Mouse (Mus musculus): ENCODE data around the gene Adap2. TPM values are rescaled to one million over a fixed set of nuclear protein-coding genes. Genes with fewer than 3 reads are reported as not detected.
A peak's percentile ranks its signal among the peaks of the same experiment; 100 is the strongest.
"Not testable (repeated sequence)": the region's sequence is repeated elsewhere in the genome, so short reads cannot be mapped to it uniquely, and the experiment has no call there.

Gene Adap2
- polyA plus RNA-seq, 1 experiment from 2014 or later, result 2.0 TPM

GRCm38 (mm10) chr11:80168121-80168520 is 14.2 kb downstream of the Adap2 start:
- Histone ChIP-seq H3K4me1 (replicated peaks) (no peaks in the 10 kb centered on the region), H3K27ac (no peak overlapping the region), H3K4me3 (no peak overlapping the region), H3K9me3 (no peaks in the 10 kb centered on the region), H3K27me3 (ENCODE audit: insufficient read depth, poor library complexity, severe bottlenecking) (no peaks in the 10 kb centered on the region), H3K36me3 (no peaks in the 10 kb centered on the region)
- no peak for DNase-seq (ENCODE audit: low spot score)
- 88% methylated on average over 9 of the region's 9 CpGs for WGBS

GRCm38 (mm10) chr11:80168611-80169249 is 14.8 kb downstream of the Adap2 start:
- 83% methylated on average over 4 of the region's 4 CpGs for WGBS
- H3K4me3 ChIP-seq, result no peak overlapping the region
- no peak overlapping the region for H3K27ac ChIP-seq
- H3K36me3 ChIP-seq, result no peaks in the 10 kb centered on the region
- no peaks in the 10 kb centered on the region for H3K27me3 ChIP-seq (ENCODE audit: insufficient read depth, poor library complexity, severe bottlenecking)
- DNase-seq (ENCODE audit: low spot score), result no peak
- H3K4me1 ChIP-seq (replicated peaks), result no peaks in the 10 kb centered on the region
- H3K9me3 ChIP-seq, result no peaks in the 10 kb centered on the region

- H3K4me1 ChIP-seq (replicated peaks), result no peaks in the 10 kb centered on the region
- no peaks in the 10 kb centered on the region for H3K9me3 ChIP-seq
- no peak overlapping the region for H3K27ac ChIP-seq
- WGBS, result 92% methylated on average over 3 of the region's 3 CpGs
- H3K4me3 ChIP-seq, result no peak overlapping the region
- no peak for DNase-seq (ENCODE audit: low spot score)
- H3K36me3 ChIP-seq, result no peaks in the 10 kb centered on the region
- no peaks in the 10 kb centered on the region for H3K27me3 ChIP-seq (ENCODE audit: insufficient read depth, poor library complexity, severe bottlenecking)
Measured at GRCm38 (mm10) chr11:80169629-80170028, 15.7 kb downstream of the Adap2 start.

- Histone ChIP-seq H3K9me3 (no peaks in the 10 kb centered on the region), H3K36me3 (no peaks in the 10 kb centered on the region), H3K4me1 (replicated peaks) (no peaks in the 10 kb centered on the region), H3K27me3 (ENCODE audit: insufficient read depth, poor library complexity, severe bottlenecking) (no peaks in the 10 kb centered on the region), H3K4me3 (no peak overlapping the region), H3K27ac (no peak overlapping the region)
- WGBS, result 80% methylated on average over 5 of the region's 5 CpGs
- no peak for DNase-seq (ENCODE audit: low spot score)
Measured at GRCm38 (mm10) chr11:80170351-80170750, 16.4 kb downstream of the Adap2 start.

GRCm38 (mm10) chr11:80171884-80172283 is 18.0 kb downstream of the Adap2 start:
- DNase-seq (ENCODE audit: low spot score), result no peak
- 72% methylated on average over 4 of the region's 4 CpGs for WGBS

GRCm38 (mm10) chr11:80173963-80174670 is 20.2 kb downstream of the Adap2 start:
- WGBS, result 85% methylated on average over 11 of the region's 11 CpGs
- H3K27me3 ChIP-seq (ENCODE audit: insufficient read depth, poor library complexity, severe bottlenecking), result no peaks in the 10 kb centered on the region
- H3K27ac ChIP-seq, result no peak overlapping the region
- H3K4me3 ChIP-seq, result no peak overlapping the region
- H3K9me3 ChIP-seq, result no peaks in the 10 kb centered on the region
- no peak for DNase-seq (ENCODE audit: low spot score)
- no peaks in the 10 kb centered on the region for H3K36me3 ChIP-seq
- H3K4me1 ChIP-seq (replicated peaks), result 0 out of 2 replicates have a peak, but pooled peaks cover 3% of the 10 kb centered on the region

More at GRCm38 (mm10) chr11:80171884-80172283, 18.0 kb downstream of the Adap2 start:
- Histone ChIP-seq H3K4me1 (replicated peaks) (0 out of 2 replicates have a peak, but pooled peaks cover 3% of the 10 kb centered on the region), H3K36me3 (no peaks in the 10 kb centered on the region), H3K9me3 (no peaks in the 10 kb centered on the region), H3K4me3 (no peak overlapping the region), H3K27ac (no peak overlapping the region), H3K27me3 (ENCODE audit: insufficient read depth, poor library complexity, severe bottlenecking) (no peaks in the 10 kb centered on the region)

- no peak overlapping the region for H3K27ac ChIP-seq
- 0 out of 2 replicates have a peak, but pooled peaks cover 3% of the 10 kb centered on the region for H3K4me1 ChIP-seq (replicated peaks)
- 77% methylated on average over 11 of the region's 11 CpGs for WGBS
- DNase-seq (ENCODE audit: low spot score), result no peak
- no peaks in the 10 kb centered on the region for H3K9me3 ChIP-seq
- no peak overlapping the region for H3K4me3 ChIP-seq
- H3K36me3 ChIP-seq, result no peaks in the 10 kb centered on the region
- no peaks in the 10 kb centered on the region for H3K27me3 ChIP-seq (ENCODE audit: insufficient read depth, poor library complexity, severe bottlenecking)
Measured at GRCm38 (mm10) chr11:80176911-80177895, 23.3 kb downstream of the Adap2 start.

GRCm38 (mm10) chr11:80178316-80178715 is 24.4 kb downstream of the Adap2 start:
- no peaks in the 10 kb centered on the region for H3K27me3 ChIP-seq (ENCODE audit: insufficient read depth, poor library complexity, severe bottlenecking)
- WGBS, result 84% methylated on average over 8 of the region's 8 CpGs

GRCm38 (mm10) chr11:80181021-80181749 is 27.3 kb downstream of the Adap2 start:
- no peak overlapping the region for H3K27ac ChIP-seq
- no peaks in the 10 kb centered on the region for H3K36me3 ChIP-seq
- no peaks in the 10 kb centered on the region for H3K27me3 ChIP-seq (ENCODE audit: insufficient read depth, poor library complexity, severe bottlenecking)
- peaks cover 7% of the 10 kb centered on the region; the same call in 1 of the 2 replicates for H3K4me1 ChIP-seq (replicated peaks)
- WGBS, result 74% methylated on average over 5 of the region's 5 CpGs
- no peak overlapping the region for H3K4me3 ChIP-seq
- no peaks in the 10 kb centered on the region for H3K9me3 ChIP-seq
- DNase-seq (ENCODE audit: low spot score), result no peak

More at GRCm38 (mm10) chr11:80178316-80178715, 24.4 kb downstream of the Adap2 start:
- H3K4me3 ChIP-seq, result no peak overlapping the region
- DNase-seq (ENCODE audit: low spot score), result no peak
- no peaks in the 10 kb centered on the region for H3K9me3 ChIP-seq
- 0 out of 2 replicates have a peak, but pooled peaks cover 3% of the 10 kb centered on the region for H3K4me1 ChIP-seq (replicated peaks)
- no peaks in the 10 kb centered on the region for H3K36me3 ChIP-seq
- no peak overlapping the region for H3K27ac ChIP-seq

GRCm38 (mm10) chr11:80183054-80183704 is 29.3 kb downstream of the Adap2 start:
- H3K4me1 ChIP-seq (replicated peaks); H3K27me3 ChIP-seq (ENCODE audit: insufficient read depth, poor library complexity, severe bottlenecking); H3K9me3 ChIP-seq; H3K36me3 ChIP-seq; DNase-seq (ENCODE audit: low spot score): not testable (repeated sequence)
- Histone ChIP-seq H3K4me3 (peak overlapping the region; percentile 70), H3K27ac (peak overlapping the region; percentile 89)
- 44% methylated on average over 12 of the region's 12 CpGs for WGBS

GRCm38 (mm10) chr11:80183705-80184255 is 29.9 kb downstream of the Adap2 start, which contains the start of gene Rnf135:
Gene Rnf135 (plus strand): TSS chr11:80183851.
- H3K9me3 ChIP-seq, result no peaks in the 10 kb centered on the region
- peaks cover 7% of the 10 kb centered on the region; the same call in 1 of the 2 replicates for H3K4me1 ChIP-seq (replicated peaks)
- peak within 1 kb of the TSS; percentile 89 for H3K27ac ChIP-seq
- peak; percentile 82 for DNase-seq (ENCODE audit: low spot score)
- 3% methylated on average over 33 of the region's 33 CpGs for WGBS
- H3K4me3 ChIP-seq, result peak within 1 kb of the TSS; percentile 70
- no peaks in the 10 kb centered on the region for H3K36me3 ChIP-seq
- no peaks in the 10 kb centered on the region for H3K27me3 ChIP-seq (ENCODE audit: insufficient read depth, poor library complexity, severe bottlenecking)

Data from hindbrain, embryonic 10.5 days (tissue).